20 mouse cellular contexts compared by ENCODE assay signal in genomic region chr4:154756740-154757446, GRCm38 (mm10).
DNase-seq lines count a peak whose midpoint lies in the region; ATAC-seq lines count a peak whose summit lies in the region.
"Had no signal": no experiment of that assay in that cellular context is flagged by ENCODE, and none has a peak within 500 bp of the region (broad histone marks: within the 10 kb centered on the region; RNA-seq: fewer than 3 reads in every experiment).

No protein-coding gene starts in this region.

- H3K27me3 ChIP-seq in hindbrain, embryonic 12.5 days: no peaks in the 10 kb centered on the region
- no peaks in the 10 kb centered on the region for H3K27me3 ChIP-seq in hindbrain, embryonic 11.5 days (ENCODE audit: control insufficient read depth, insufficient read depth, low read length)
- peaks cover 45% of the 10 kb centered on the region for H3K27me3 ChIP-seq in limb, embryonic 13.5 days
- no peaks in the 10 kb centered on the region for H3K27me3 ChIP-seq in limb, embryonic 10.5 days (ENCODE audit: low read depth, poor library complexity, severe bottlenecking)
- no peaks in the 10 kb centered on the region for H3K27me3 ChIP-seq in hindbrain, embryonic 15.5 days
- peaks cover 13% of the 10 kb centered on the region for H3K27me3 ChIP-seq in neural tube, embryonic 13.5 days

- no peak overlapping the region for H3K4me2 ChIP-seq in hindbrain, embryonic 12.5 days (replicated peaks)
- no peak overlapping the region for H3K4me2 ChIP-seq in hindbrain, embryonic 11.5 days (replicated peaks; ENCODE audit: low read depth, low read length)
- H3K4me2 ChIP-seq in limb, embryonic 13.5 days (replicated peaks): no peak overlapping the region
- H3K4me2 ChIP-seq in hindbrain, embryonic 15.5 days: no peak overlapping the region
- no peak overlapping the region for H3K4me2 ChIP-seq in neural tube, embryonic 13.5 days
- H3K4me2 ChIP-seq: embryonic facial prominence, embryonic 13.5 days; heart, embryonic 13.5 days had no signal

- no peak overlapping the region for H3K9ac ChIP-seq in hindbrain, embryonic 12.5 days
- no peak overlapping the region for H3K9ac ChIP-seq in hindbrain, embryonic 11.5 days (ENCODE audit: low read depth, low read length)
- H3K9ac ChIP-seq in limb, embryonic 13.5 days: no peak overlapping the region
- H3K9ac ChIP-seq in hindbrain, embryonic 15.5 days: no peak overlapping the region
- H3K9ac ChIP-seq in neural tube, embryonic 13.5 days: no peak overlapping the region
- H3K9ac ChIP-seq: embryonic facial prominence, embryonic 13.5 days; heart, embryonic 13.5 days had no signal

- peaks cover 8% of the 10 kb centered on the region; the same call in 1 of the 2 replicates for H3K4me1 ChIP-seq in hindbrain, embryonic 12.5 days
- no peaks in the 10 kb centered on the region for H3K4me1 ChIP-seq in hindbrain, embryonic 11.5 days (replicated peaks; ENCODE audit: control insufficient read depth, insufficient read depth, low read length)
- H3K4me1 ChIP-seq in limb, embryonic 13.5 days: peaks cover 41% of the 10 kb centered on the region
- H3K4me1 ChIP-seq in limb, embryonic 10.5 days: peaks cover 65% of the 10 kb centered on the region
- peaks cover 3% of the 10 kb centered on the region; the same call in 1 of the 2 replicates for H3K4me1 ChIP-seq in hindbrain, embryonic 15.5 days (replicated peaks)
- peaks cover 14% of the 10 kb centered on the region for H3K4me1 ChIP-seq in neural tube, embryonic 13.5 days (replicated peaks)
- H3K4me1 ChIP-seq: embryonic facial prominence, embryonic 13.5 days had no signal

- DNase-seq in hindbrain, embryonic 11.5 days (ENCODE audit: low spot score): no peak
- no peak for DNase-seq in limb, embryonic 10.5 days (ENCODE audit: low spot score)
- DNase-seq in spleen, adult 18-20 months: no peak
- DNase-seq: adrenal gland, postnatal 10 days; cerebellum, adult 11 months; cerebellum, adult 8-10 months; cerebellum, postnatal 14 days; gastrocnemius, adult 2 months; gastrocnemius, postnatal 36 days; heart, adult 11 months; heart, postnatal 36 days had no signal

- no peaks in the 10 kb centered on the region for H3K9me3 ChIP-seq in hindbrain, embryonic 12.5 days (replicated peaks)
- H3K9me3 ChIP-seq in hindbrain, embryonic 11.5 days (ENCODE audit: control insufficient read depth, low read length): no peaks in the 10 kb centered on the region
- no peaks in the 10 kb centered on the region for H3K9me3 ChIP-seq in limb, embryonic 13.5 days
- no peaks in the 10 kb centered on the region for H3K9me3 ChIP-seq in limb, embryonic 10.5 days (replicated peaks)
- no peaks in the 10 kb centered on the region for H3K9me3 ChIP-seq in hindbrain, embryonic 15.5 days
- no peaks in the 10 kb centered on the region for H3K9me3 ChIP-seq in neural tube, embryonic 13.5 days
- H3K9me3 ChIP-seq: embryonic facial prominence, embryonic 13.5 days; heart, embryonic 13.5 days had no signal

- peak; percentile 52; the same call in 1 of the 2 replicates for ATAC-seq in hindbrain, embryonic 12.5 days (ENCODE audit: low FRiP score)
- no peak for ATAC-seq in hindbrain, embryonic 11.5 days (ENCODE audit: low FRiP score)
- 0 out of 2 replicates have a peak, but pooled peaks have one; percentile 10 for ATAC-seq in limb, embryonic 13.5 days (ENCODE audit: low FRiP score, low read depth)
- ATAC-seq in hindbrain, embryonic 15.5 days (ENCODE audit: low FRiP score, low read depth): peak; percentile 70; the same call in 1 of the 2 replicates
- peak; percentile 66 for ATAC-seq in neural tube, embryonic 13.5 days (ENCODE audit: low read depth)
- no peak for ATAC-seq in megakaryocyte-erythroid progenitor cell, adult 5-6 weeks (replicated peaks; ENCODE audit: low FRiP score, low TSS enrichment, poor library complexity, severe bottlenecking)
- ATAC-seq: forebrain, embryonic 14.5 days; inflammation-experienced regulatory T-cells, adult 6 months had no signal

- 57% methylated on average over 10 of the region's 10 CpGs for WGBS in hindbrain, embryonic 12.5 days
- 73% methylated on average over 10 of the region's 10 CpGs for WGBS in hindbrain, embryonic 11.5 days
- 49% methylated on average over 10 of the region's 10 CpGs for WGBS in limb, embryonic 13.5 days
- WGBS in limb, embryonic 10.5 days: 72% methylated on average over 10 of the region's 10 CpGs
- 44% methylated on average over 10 of the region's 10 CpGs for WGBS in hindbrain, embryonic 15.5 days
- WGBS in neural tube, embryonic 13.5 days: 43% methylated on average over 10 of the region's 10 CpGs

- no peaks in the 10 kb centered on the region for H3K36me3 ChIP-seq in hindbrain, embryonic 12.5 days
- no peaks in the 10 kb centered on the region for H3K36me3 ChIP-seq in hindbrain, embryonic 11.5 days (ENCODE audit: control insufficient read depth, insufficient read depth, low read length)
- no peaks in the 10 kb centered on the region for H3K36me3 ChIP-seq in limb, embryonic 13.5 days
- H3K36me3 ChIP-seq in limb, embryonic 10.5 days: no peaks in the 10 kb centered on the region
- no peaks in the 10 kb centered on the region for H3K36me3 ChIP-seq in hindbrain, embryonic 15.5 days
- no peaks in the 10 kb centered on the region for H3K36me3 ChIP-seq in neural tube, embryonic 13.5 days
- H3K36me3 ChIP-seq: embryonic facial prominence, embryonic 13.5 days; heart, embryonic 13.5 days had no signal

- H3K4me3 ChIP-seq in hindbrain, embryonic 12.5 days: no peak overlapping the region
- H3K4me3 ChIP-seq in hindbrain, embryonic 11.5 days (ENCODE audit: low read depth, low read length): no peak overlapping the region
- no peak overlapping the region for H3K4me3 ChIP-seq in limb, embryonic 13.5 days
- no peak overlapping the region for H3K4me3 ChIP-seq in limb, embryonic 10.5 days
- no peak overlapping the region for H3K4me3 ChIP-seq in hindbrain, embryonic 15.5 days
- no peak overlapping the region for H3K4me3 ChIP-seq in neural tube, embryonic 13.5 days
- H3K4me3 ChIP-seq: embryonic facial prominence, embryonic 13.5 days; gastrocnemius, adult 2 months; heart, embryonic 13.5 days had no signal

- H3K27ac ChIP-seq in hindbrain, embryonic 12.5 days: no peak overlapping the region; the same call in 1 of the 2 replicates
- no peak overlapping the region for H3K27ac ChIP-seq in hindbrain, embryonic 11.5 days (ENCODE audit: low read depth, low read length)
- H3K27ac ChIP-seq in limb, embryonic 13.5 days: no peak overlapping the region
- no peak overlapping the region for H3K27ac ChIP-seq in limb, embryonic 10.5 days
- H3K27ac ChIP-seq in hindbrain, embryonic 15.5 days (replicated peaks): peak overlapping the region; percentile 26; the same call in 1 of the 2 replicates
- 0 out of 2 replicates have a peak overlapping the region, but pooled peaks have one; percentile 0 for H3K27ac ChIP-seq in neural tube, embryonic 13.5 days (replicated peaks)
- H3K27ac ChIP-seq: embryonic facial prominence, embryonic 13.5 days; gastrocnemius, adult 2 months; heart, embryonic 13.5 days had no signal

Comparison
In these comparisons a context has a peak if more than half of its experiments do, and no peak if none do; other contexts are left out.
1. ATAC-seq: peak in hindbrain, embryonic 12.5 days (single experiment), limb, embryonic 13.5 days (single experiment), hindbrain, embryonic 15.5 days (single experiment) and neural tube, embryonic 13.5 days (single experiment); none in hindbrain, embryonic 11.5 days (single experiment) and megakaryocyte-erythroid progenitor cell, adult 5-6 weeks (single experiment).
2. H3K27ac ChIP-seq: peak in hindbrain, embryonic 15.5 days (single experiment) and neural tube, embryonic 13.5 days (single experiment); none in hindbrain, embryonic 12.5 days (single experiment), hindbrain, embryonic 11.5 days (single experiment), limb, embryonic 13.5 days (single experiment) and limb, embryonic 10.5 days (single experiment).